Mouse (Mus musculus) limb, embryonic 15.5 days (tissue): Measurements from ENCODE around the gene Ociad1. TPM values are rescaled to one million over a fixed set of nuclear protein-coding genes. Genes with fewer than 3 reads are reported as not detected.

ENCODE experiments used
- ATAC-seq: fragments of 200-750 bp; cut with Nextera tagmentation; 2 replicates; pipeline ENCODE4 v1.8.0; 2017; ENCODE audit warnings: low read depth, moderate TSS enrichment; ENCODE audit not compliant: insufficient number of reproducible peaks, low FRiP score, low TSS enrichment
- H3K27ac ChIP-seq: fragments of 300-500 bp; sonication (generic); 2 replicates; pipeline ENCODE4 v1.5.1; 2015; ENCODE audit warnings: moderate library complexity, mild to moderate bottlenecking, inconsistent platforms
- H3K27me3 ChIP-seq: fragments of 300-500 bp; sonication (generic); 2 replicates; pipeline ENCODE4 v1.6.1; 2015; ENCODE audit warnings: inconsistent platforms
- H3K36me3 ChIP-seq: fragments of 300-500 bp; sonication (generic); 2 replicates; pipeline ENCODE4 v1.6.1; 2015; ENCODE audit warnings: inconsistent platforms
- H3K4me1 ChIP-seq: fragments of 300-500 bp; sonication (generic); 2 replicates; pipeline ENCODE4 v1.6.1; 2015; ENCODE audit warnings: inconsistent platforms
- H3K4me2 ChIP-seq: fragments of 300-500 bp; sonication (generic); 2 replicates; pipeline ENCODE4 v1.6.1; 2015; ENCODE audit warnings: mild to moderate bottlenecking, inconsistent platforms
- H3K4me3 ChIP-seq: fragments of 300-500 bp; sonication (generic); 2 replicates; pipeline ENCODE4 v1.5.1; 2015; ENCODE audit warnings: mild to moderate bottlenecking, inconsistent platforms
- H3K9ac ChIP-seq: fragments of 300-500 bp; sonication (generic); 2 replicates; pipeline ENCODE4 v1.6.1; 2015; ENCODE audit warnings: inconsistent platforms
- H3K9me3 ChIP-seq: fragments of 300-500 bp; sonication (generic); 2 replicates; pipeline ENCODE4 v1.6.1; 2016; ENCODE audit warnings: inconsistent platforms
- WGBS: fragments of 180-500 bp; shearing (Covaris S2); methylation state at CpG from one replicate; pipeline ENCODE4 v1.1.7; 2015; 5-methylcytosine and 5-hydroxymethylcytosine counted together
- polyA plus RNA-seq: library from polyadenylated mRNA; unstranded; fragments of >200 nt; fragmentation: Nextera tagmentation; extraction: Ambion mirVana; gene quantifications from 2 replicates; pipeline ENCODE4 v1.2.1, GENCODE M21; 2015

The Ociad1 gene
- polyA plus RNA-seq, 1 experiment from 2014 or later, result 224 TPM

DNA sequence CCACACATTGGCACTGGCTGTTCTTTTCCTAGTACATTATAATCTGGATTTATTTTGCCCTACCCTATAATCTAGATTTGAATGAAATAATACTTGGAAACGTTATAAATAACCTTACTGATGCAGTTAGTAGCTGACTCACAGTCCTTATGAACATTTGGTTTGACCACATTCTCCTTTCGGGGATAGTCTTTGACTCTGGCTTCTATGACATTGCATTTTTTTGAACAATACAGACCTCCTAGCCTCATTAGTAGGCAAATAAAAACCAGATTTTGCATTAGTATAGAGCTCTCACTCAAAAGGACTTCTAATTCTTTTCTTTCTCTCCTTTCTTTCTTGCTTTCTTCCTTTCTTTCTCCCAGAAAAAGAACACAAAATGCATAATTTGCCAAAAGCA is 2.7 kb upstream of the Ociad1 start:
- peaks cover 2% of the 10 kb centered on the region for H3K36me3 ChIP-seq
- H3K27me3 ChIP-seq, result no peaks in the 10 kb centered on the region
- no peak overlapping the region for H3K4me2 ChIP-seq
- no peaks in the 10 kb centered on the region for H3K9me3 ChIP-seq
- no peak for ATAC-seq
- H3K9ac ChIP-seq, result no peak overlapping the region
- WGBS, result 51% methylated on average over 2 of the region's 2 CpGs
- peaks cover 4% of the 10 kb centered on the region for H3K4me1 ChIP-seq
- H3K4me3 ChIP-seq, result no peak overlapping the region
- no peak overlapping the region for H3K27ac ChIP-seq

DNA sequence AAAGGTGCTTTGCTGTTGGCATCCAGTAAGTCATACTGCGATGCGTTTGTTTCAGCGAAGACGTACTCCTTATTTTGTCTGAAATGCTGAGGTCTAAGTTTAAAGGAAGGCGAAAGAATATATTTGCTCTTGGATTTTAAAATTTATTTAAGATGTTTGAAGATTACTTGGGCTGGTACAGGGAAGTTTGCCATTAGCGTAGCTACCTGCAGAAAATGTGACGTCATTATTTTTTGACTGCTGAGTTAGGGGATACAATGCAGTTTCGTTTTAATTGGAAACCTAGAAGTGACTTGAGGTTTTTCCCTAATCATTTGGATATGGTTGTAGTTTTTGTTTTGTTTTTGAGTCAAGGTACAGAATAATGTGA is 859 bp downstream of the Ociad1 start:
- Histone ChIP-seq H3K36me3 (peaks cover 24% of the 10 kb centered on the region), H3K9ac (peak overlapping the region; percentile 91), H3K4me1 (peaks cover 4% of the 10 kb centered on the region), H3K27ac (peak overlapping the region; percentile 93; the same call in 1 of the 2 replicates), H3K4me2 (peak overlapping the region; percentile 59), H3K9me3 (no peaks in the 10 kb centered on the region), H3K27me3 (no peaks in the 10 kb centered on the region), H3K4me3 (peak overlapping the region; percentile 90)
- 7% methylated on average over 8 of the region's 8 CpGs for WGBS
- no peak for ATAC-seq

- ATAC-seq, result no peak
- Histone ChIP-seq H3K36me3 (peaks cover 32% of the 10 kb centered on the region), H3K4me1 (peaks cover 4% of the 10 kb centered on the region), H3K27me3 (no peaks in the 10 kb centered on the region), H3K4me2 (no peak overlapping the region), H3K4me3 (no peak overlapping the region), H3K9me3 (no peaks in the 10 kb centered on the region), H3K27ac (no peak overlapping the region), H3K9ac (no peak overlapping the region)
- 96% methylated on average over 7 of the region's 7 CpGs for WGBS
Measured at GRCm38 (mm10) chr5:73295016-73295415, 2.4 kb downstream of the Ociad1 start.

GRCm38 (mm10) chr5:73295916-73296315 is 3.3 kb downstream of the Ociad1 start:
- no peaks in the 10 kb centered on the region for H3K9me3 ChIP-seq
- no peaks in the 10 kb centered on the region for H3K27me3 ChIP-seq
- no peak overlapping the region for H3K4me3 ChIP-seq
- peaks cover 40% of the 10 kb centered on the region for H3K36me3 ChIP-seq
- ATAC-seq, result no peak
- peaks cover 4% of the 10 kb centered on the region for H3K4me1 ChIP-seq
- no peak overlapping the region for H3K9ac ChIP-seq
- no peak overlapping the region for H3K27ac ChIP-seq
- H3K4me2 ChIP-seq, result no peak overlapping the region
- 91% methylated on average over 4 of the region's 4 CpGs for WGBS

DNA sequence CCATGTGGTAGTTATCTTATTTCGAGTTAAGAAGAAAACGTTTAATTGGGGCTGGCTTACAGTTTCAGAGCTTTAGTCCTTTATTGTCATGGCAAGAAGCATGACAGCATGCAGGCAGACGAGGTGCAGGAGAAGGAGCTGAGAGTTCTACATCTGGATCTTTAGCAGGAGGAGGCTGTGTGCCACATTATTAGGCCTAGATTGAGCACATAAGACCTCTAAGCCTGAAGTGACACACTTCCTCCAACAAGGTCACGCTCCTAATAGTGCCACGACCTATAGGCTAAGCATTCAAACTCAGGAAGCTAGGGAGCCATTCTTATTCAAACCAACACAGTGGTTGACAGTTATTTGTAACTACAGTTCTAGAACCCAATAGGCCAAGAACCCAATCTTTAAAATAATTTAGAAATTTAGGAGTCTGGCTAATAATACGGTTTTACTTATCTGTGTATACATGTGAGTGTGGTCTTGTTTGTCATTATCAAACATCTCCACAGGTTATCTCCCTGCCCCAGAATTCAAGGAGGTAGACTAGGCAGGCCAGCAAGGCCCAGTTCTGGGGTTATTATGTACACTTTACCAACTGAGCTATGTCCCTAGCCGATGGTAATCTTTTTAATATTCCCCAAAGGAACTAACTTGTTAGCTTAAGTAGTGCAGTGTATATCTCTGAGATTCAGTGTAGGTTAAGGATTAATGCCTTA is 9.2 kb downstream of the Ociad1 start:
- Histone ChIP-seq H3K4me2 (no peak overlapping the region), H3K27ac (no peak overlapping the region), H3K36me3 (peaks cover 62% of the 10 kb centered on the region), H3K9ac (no peak overlapping the region), H3K27me3 (no peaks in the 10 kb centered on the region), H3K4me1 (no peaks in the 10 kb centered on the region), H3K9me3 (no peaks in the 10 kb centered on the region), H3K4me3 (no peak overlapping the region)
- no peak for ATAC-seq
- WGBS, result 88% methylated on average over 7 of the region's 7 CpGs

- Histone ChIP-seq H3K36me3 (peaks cover 71% of the 10 kb centered on the region), H3K27me3 (no peaks in the 10 kb centered on the region), H3K4me2 (no peak overlapping the region), H3K27ac (no peak overlapping the region), H3K4me3 (no peak overlapping the region), H3K9me3 (no peaks in the 10 kb centered on the region), H3K9ac (no peak overlapping the region), H3K4me1 (no peaks in the 10 kb centered on the region)
- ATAC-seq, result no peak
- WGBS, result 82% methylated on average over 12 of the region's 12 CpGs
Measured at GRCm38 (mm10) chr5:73304507-73304906, 11.9 kb downstream of the Ociad1 start.

GRCm38 (mm10) chr5:73306486-73306885 is 13.9 kb downstream of the Ociad1 start:
- Histone ChIP-seq H3K4me3 (no peak overlapping the region), H3K27ac (no peak overlapping the region), H3K27me3 (no peaks in the 10 kb centered on the region), H3K4me2 (no peak overlapping the region), H3K36me3 (peaks cover 70% of the 10 kb centered on the region), H3K9ac (no peak overlapping the region), H3K4me1 (no peaks in the 10 kb centered on the region), H3K9me3 (no peaks in the 10 kb centered on the region)
- 94% methylated on average over 6 of the region's 6 CpGs for WGBS
- ATAC-seq, result no peak

DNA sequence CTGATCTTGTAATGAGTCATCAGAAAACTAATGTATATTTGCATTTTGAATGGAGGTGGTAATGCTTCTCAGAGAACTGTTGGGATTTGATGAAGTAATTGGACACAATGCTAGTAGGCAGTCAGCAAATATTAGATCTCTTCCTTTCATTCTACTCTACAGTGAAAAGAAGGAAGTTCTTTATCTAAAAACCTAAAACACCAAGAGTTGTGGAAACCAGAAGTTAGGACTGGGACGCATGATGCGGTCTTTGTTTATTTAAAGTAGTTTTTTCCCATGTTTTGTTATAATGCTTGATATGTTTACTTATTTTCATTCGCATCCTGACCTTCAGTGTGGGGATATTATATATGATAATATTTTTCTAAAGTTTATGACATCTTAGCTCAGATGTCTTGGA is 14.7 kb downstream of the Ociad1 start:
- H3K36me3 ChIP-seq, result peaks cover 65% of the 10 kb centered on the region
- WGBS, result 93% methylated on average over 3 of the region's 3 CpGs

DNA sequence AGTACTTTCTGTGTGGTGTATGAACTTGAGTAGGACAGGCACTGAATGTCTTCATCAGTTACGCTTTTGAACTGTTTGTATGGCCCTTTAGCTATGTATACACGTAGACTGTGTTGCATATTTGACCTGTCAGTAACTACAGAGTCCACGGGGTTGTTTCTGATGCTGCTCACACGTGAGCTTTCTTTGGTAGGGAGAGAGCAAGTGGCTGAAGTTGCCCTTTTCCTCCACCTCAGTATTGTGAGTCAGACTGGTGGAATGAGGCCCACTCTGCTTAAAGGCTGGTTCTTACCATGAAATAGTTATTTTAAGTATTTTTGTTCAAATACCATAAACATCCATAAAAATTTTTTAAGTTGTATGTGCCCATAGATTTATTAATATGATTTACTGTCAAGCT is 16.9 kb downstream of the Ociad1 start:
- H3K4me3 ChIP-seq, result no peak overlapping the region
- H3K9me3 ChIP-seq, result no peaks in the 10 kb centered on the region
- H3K27me3 ChIP-seq, result no peaks in the 10 kb centered on the region
- H3K4me1 ChIP-seq, result no peaks in the 10 kb centered on the region
- no peak for ATAC-seq
- H3K36me3 ChIP-seq, result peaks cover 74% of the 10 kb centered on the region
- H3K4me2 ChIP-seq, result no peak overlapping the region
- no peak overlapping the region for H3K27ac ChIP-seq
- WGBS, result 89% methylated on average over 4 of the region's 4 CpGs
- H3K9ac ChIP-seq, result no peak overlapping the region

More for the DNA sequence above, 14.7 kb downstream of the Ociad1 start:
- Histone ChIP-seq H3K9me3 (no peaks in the 10 kb centered on the region), H3K4me3 (no peak overlapping the region), H3K4me2 (no peak overlapping the region), H3K27ac (no peak overlapping the region), H3K9ac (no peak overlapping the region), H3K4me1 (no peaks in the 10 kb centered on the region), H3K27me3 (no peaks in the 10 kb centered on the region)
- no peak for ATAC-seq

GRCm38 (mm10) chr5:73310401-73310800 is 17.8 kb downstream of the Ociad1 start:
- Histone ChIP-seq H3K36me3 (peaks cover 78% of the 10 kb centered on the region), H3K27ac (no peak overlapping the region), H3K4me2 (no peak overlapping the region), H3K9me3 (no peaks in the 10 kb centered on the region), H3K4me1 (no peaks in the 10 kb centered on the region), H3K27me3 (no peaks in the 10 kb centered on the region), H3K4me3 (no peak overlapping the region), H3K9ac (no peak overlapping the region)
- 89% methylated on average over 1 of the region's 1 CpGs for WGBS
- ATAC-seq, result no peak

- H3K36me3 ChIP-seq, result peaks cover 82% of the 10 kb centered on the region
- no peaks in the 10 kb centered on the region for H3K27me3 ChIP-seq
- no peak overlapping the region for H3K9ac ChIP-seq
- no peak overlapping the region for H3K27ac ChIP-seq
- no peak for ATAC-seq
- H3K4me1 ChIP-seq, result no peaks in the 10 kb centered on the region
- 86% methylated on average over 5 of the region's 5 CpGs for WGBS
- H3K9me3 ChIP-seq, result no peaks in the 10 kb centered on the region
- no peak overlapping the region for H3K4me2 ChIP-seq
- H3K4me3 ChIP-seq, result no peak overlapping the region
Measured at GRCm38 (mm10) chr5:73311458-73311857, 18.9 kb downstream of the Ociad1 start.

DNA sequence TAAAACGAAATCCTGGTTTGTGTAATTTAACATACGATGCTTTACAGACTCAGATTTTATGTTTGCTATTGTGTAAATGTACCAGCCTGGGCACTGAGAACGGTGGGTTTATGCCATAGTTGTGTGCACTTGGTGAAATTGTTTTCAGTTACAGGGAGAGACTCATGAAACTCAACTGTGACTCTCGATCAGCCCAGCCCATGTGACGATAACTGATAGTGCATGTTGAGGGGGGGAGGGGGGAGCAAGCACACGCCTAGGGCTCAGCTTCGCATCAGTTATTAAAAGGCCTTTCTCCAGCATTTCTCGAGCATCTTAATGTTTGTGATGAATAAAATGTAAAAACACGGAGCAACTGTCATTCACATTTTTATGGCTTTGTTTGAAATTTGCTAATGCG is 21.0 kb downstream of the Ociad1 start:
- no peaks in the 10 kb centered on the region for H3K4me1 ChIP-seq
- H3K36me3 ChIP-seq, result peaks cover 71% of the 10 kb centered on the region
- no peak overlapping the region for H3K4me3 ChIP-seq
- no peak overlapping the region for H3K4me2 ChIP-seq
- ATAC-seq, result no peak
- H3K27ac ChIP-seq, result no peak overlapping the region
- H3K9ac ChIP-seq, result no peak overlapping the region
- no peaks in the 10 kb centered on the region for H3K9me3 ChIP-seq
- WGBS, result 94% methylated on average over 10 of the region's 10 CpGs
- H3K27me3 ChIP-seq, result no peaks in the 10 kb centered on the region

DNA sequence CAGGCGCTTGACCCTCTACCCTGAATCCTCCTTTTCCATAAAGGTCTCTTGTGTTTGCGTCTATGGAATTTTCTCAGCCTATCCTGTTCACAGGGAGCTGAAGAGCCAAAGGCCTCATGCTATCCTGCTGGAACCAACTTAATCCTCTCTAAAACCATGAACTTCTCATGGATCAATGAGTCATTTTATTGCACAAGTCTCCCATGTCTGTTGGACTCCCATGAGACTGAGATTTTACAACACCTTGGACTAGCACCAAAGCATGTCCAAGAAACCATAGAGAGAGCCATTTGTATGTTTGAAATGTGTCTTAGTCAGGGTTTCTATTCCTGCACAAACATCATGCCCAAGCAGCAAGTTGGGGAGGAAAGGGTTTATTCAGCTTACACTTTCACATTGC is 22.1 kb downstream of the Ociad1 start:
- H3K4me2 ChIP-seq, result no peak overlapping the region
- no peaks in the 10 kb centered on the region for H3K9me3 ChIP-seq
- no peak overlapping the region for H3K9ac ChIP-seq
- H3K27me3 ChIP-seq, result no peaks in the 10 kb centered on the region
- ATAC-seq, result no peak
- H3K4me3 ChIP-seq, result no peak overlapping the region
- H3K36me3 ChIP-seq, result peaks cover 63% of the 10 kb centered on the region
- no peak overlapping the region for H3K27ac ChIP-seq
- WGBS, result 89% methylated on average over 2 of the region's 2 CpGs
- H3K4me1 ChIP-seq, result no peaks in the 10 kb centered on the region
